Mouse (Mus musculus) G1E (cell line): ENCODE data around the gene Ehd1. TPM values are rescaled to one million over a fixed set of nuclear protein-coding genes. Genes with fewer than 3 reads are reported as not detected.
A peak's percentile ranks its signal among the peaks of the same experiment; 100 is the strongest.

Experiments used
- ATAC-seq: 2 replicates; pipeline ENCODE4 v1.8.0; 2016; ENCODE audit warnings: mild to moderate bottlenecking; ENCODE audit not compliant: insufficient number of reproducible peaks, poor library complexity, low FRiP score, severe bottlenecking; ENCODE audit errors: extremely low read depth
- DNase-seq: peaks from one replicate; pipeline ENCODE4 v3.0.0; 2012; ENCODE audit warnings: low spot score
- H3K27me3 ChIP-seq: 2 replicates; pipeline ENCODE4 v1.6.1; 2012; ENCODE audit warnings: mild to moderate bottlenecking, low read length, inconsistent platforms; ENCODE audit not compliant: insufficient read depth
- H3K36me3 ChIP-seq: replicated peaks from 2 replicates; pipeline ENCODE3; 2012; ENCODE audit warnings: mild to moderate bottlenecking, inconsistent platforms
- H3K4me1 ChIP-seq: 2 replicates; pipeline ENCODE4 v1.6.1; 2012; ENCODE audit warnings: low read depth, low read length, inconsistent platforms, mixed read lengths; ENCODE audit not compliant: insufficient read depth
- H3K4me3 ChIP-seq: 2 replicates; pipeline ENCODE4 v1.5.1; 2012; ENCODE audit warnings: low read depth, mild to moderate bottlenecking, inconsistent platforms, low read length, moderate library complexity, mixed read lengths
- H3K9me3 ChIP-seq: replicated peaks from 2 replicates; pipeline ENCODE4 v1.6.1; 2012; ENCODE audit warnings: inconsistent platforms
- CTCF ChIP-seq: IDR thresholded peaks from 2 replicates; pipeline ENCODE4 v1.5.1; 2012; ENCODE audit warnings: low read depth, low read length, inconsistent platforms, mixed read lengths
- GATA1 ChIP-seq: IDR thresholded peaks from 2 replicates; pipeline ENCODE4 v1.6.1; 2012; ENCODE audit warnings: borderline replicate concordance, low read length, inconsistent platforms, mixed read lengths
- GATA2 ChIP-seq: IDR thresholded peaks from 2 replicates; pipeline ENCODE4 v1.6.1; 2012; ENCODE audit warnings: low read depth, low read length, inconsistent platforms, borderline replicate concordance
- POLR2AphosphoS5 ChIP-seq: IDR thresholded peaks from 2 replicates; pipeline ENCODE4 v1.6.1; 2012; ENCODE audit warnings: low read depth, low read length, inconsistent platforms; ENCODE audit not compliant: insufficient replicate concordance
- TAL1 ChIP-seq: conservative IDR thresholded peaks from 2 replicates; pipeline ENCODE4 v1.6.1; 2012; ENCODE audit warnings: low read depth, low read length, inconsistent platforms, mixed read lengths
- polyA plus RNA-seq: library from polyadenylated mRNA; stranded (reverse); fragments of >175 nt; gene quantifications from 2 replicates; pipeline ENCODE4 v1.2.3, GENCODE M21; 2012
- total RNA-seq, 2 experiments: library from RNA; stranded (forward) in 1 of 2; stranded (reverse) in 1 of 2; fragments of 200-1000 nt in 1 of 2; fragments of >200 nt in 1 of 2; fragmentation: Nextera tagmentation in 1 of 2; gene quantifications; 2 replicates each; pipeline ENCODE4 v1.2.3; 2014 to 2017

Gene Ehd1
- total and polyA plus RNA-seq, 3 experiments = 18.7 to 132 (median 23.3) TPM

DNA sequence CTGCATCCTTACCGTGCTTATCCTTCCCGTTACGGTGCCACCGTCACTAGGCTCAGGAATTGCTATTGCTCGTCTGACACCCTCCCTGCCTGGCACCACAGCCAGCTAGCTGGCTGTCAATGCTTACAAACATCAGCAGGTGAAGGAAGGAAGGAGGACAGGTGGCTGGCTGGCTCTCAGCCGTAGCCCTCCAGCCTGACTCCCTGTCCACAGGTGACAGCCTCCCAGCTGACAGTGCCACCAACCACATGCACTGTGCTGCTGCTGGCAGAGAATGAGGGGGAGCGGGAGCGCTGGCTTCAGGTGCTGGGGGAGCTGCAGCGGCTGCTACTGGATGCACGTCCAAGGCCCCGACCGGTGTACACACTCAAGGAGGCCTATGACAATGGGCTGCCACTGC, 41.6 kb downstream of the Ehd1 start:
- ATAC-seq = no peak
- DNase-seq = no peak
- no peak overlapping the region for H3K4me3 ChIP-seq
- no peaks in the 10 kb centered on the region; the same call in 1 of the 2 replicates for H3K27me3 ChIP-seq
- no peaks in the 10 kb centered on the region for H3K9me3 ChIP-seq
- H3K36me3 ChIP-seq = peaks cover 100% of the 10 kb centered on the region
- H3K4me1 ChIP-seq = peaks cover 8% of the 10 kb centered on the region; the same call in 1 of the 2 replicates
- no peak for TF ChIP-seq GATA2
- no peak for TF ChIP-seq TAL1
- TF ChIP-seq GATA1 = no peak
- TF ChIP-seq POLR2AphosphoS5 = no peak
- no peak for TF ChIP-seq CTCF

DNA sequence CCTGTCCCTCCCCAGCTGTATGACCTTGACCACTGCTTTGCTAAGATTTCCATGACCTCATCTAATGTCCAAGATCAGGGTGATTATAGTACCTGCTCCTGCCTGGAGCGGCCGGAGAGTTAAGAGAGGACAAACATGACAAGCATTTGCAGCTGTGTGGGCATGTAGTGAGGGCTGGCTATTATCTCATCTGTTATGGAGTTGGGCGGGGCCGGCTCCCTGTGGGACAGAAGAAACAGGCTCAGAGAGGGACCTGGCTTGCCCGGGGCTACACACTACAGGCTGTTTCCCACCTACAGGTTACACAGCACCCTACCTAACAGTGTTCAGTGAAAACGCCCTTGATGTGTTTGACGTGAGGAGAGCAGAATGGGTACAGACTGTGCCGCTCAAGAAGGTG, 44.8 kb downstream of the Ehd1 start:
- H3K27me3 ChIP-seq = no peaks in the 10 kb centered on the region; the same call in 1 of the 2 replicates
- peaks cover 8% of the 10 kb centered on the region; the same call in 1 of the 2 replicates for H3K4me1 ChIP-seq
- DNase-seq = no peak
- peaks cover 87% of the 10 kb centered on the region for H3K36me3 ChIP-seq
- no peak for TF ChIP-seq POLR2AphosphoS5
- no peak for TF ChIP-seq CTCF
- TF ChIP-seq GATA2 = no peak
- TF ChIP-seq GATA1 = no peak
- TF ChIP-seq TAL1 = no peak
- no peaks in the 10 kb centered on the region for H3K9me3 ChIP-seq
- no peak for ATAC-seq
- H3K4me3 ChIP-seq = no peak overlapping the region

GRCm38 (mm10) chr19:6321786-6322621, 45.5 kb downstream of the Ehd1 start:
- Histone ChIP-seq H3K4me1 (peaks cover 8% of the 10 kb centered on the region; the same call in 1 of the 2 replicates), H3K9me3 (no peaks in the 10 kb centered on the region), H3K4me3 (no peak overlapping the region), H3K36me3 (peaks cover 80% of the 10 kb centered on the region), H3K27me3 (no peaks in the 10 kb centered on the region; the same call in 1 of the 2 replicates)
- TF ChIP-seq TAL1 (no peak), CTCF (no peak), GATA2 (no peak), POLR2AphosphoS5 (no peak), GATA1 (no peak)
- DNase-seq = no peak
- ATAC-seq = no peak

DNA sequence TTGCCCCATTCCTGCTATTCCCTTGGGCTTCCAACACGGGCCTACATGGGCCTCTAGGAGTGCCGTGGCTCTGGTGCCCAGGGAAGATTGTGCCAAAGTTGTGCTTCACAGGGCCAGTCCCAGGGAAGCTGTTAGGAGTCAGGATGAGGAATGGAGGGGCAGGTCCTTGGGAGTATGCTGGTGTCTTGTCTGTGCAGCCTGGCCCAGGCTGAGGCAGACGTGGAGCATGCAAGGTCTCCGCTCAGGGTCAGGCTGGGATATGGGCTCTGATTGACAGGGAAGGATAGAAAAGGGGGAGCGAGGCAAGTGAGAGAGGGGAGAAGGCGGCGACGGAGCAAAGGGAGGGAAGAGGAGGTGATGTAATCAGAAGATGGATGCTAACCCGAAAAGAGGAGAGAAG, 48.2 kb downstream of the Ehd1 start:
- peaks cover 53% of the 10 kb centered on the region for H3K36me3 ChIP-seq

DNA sequence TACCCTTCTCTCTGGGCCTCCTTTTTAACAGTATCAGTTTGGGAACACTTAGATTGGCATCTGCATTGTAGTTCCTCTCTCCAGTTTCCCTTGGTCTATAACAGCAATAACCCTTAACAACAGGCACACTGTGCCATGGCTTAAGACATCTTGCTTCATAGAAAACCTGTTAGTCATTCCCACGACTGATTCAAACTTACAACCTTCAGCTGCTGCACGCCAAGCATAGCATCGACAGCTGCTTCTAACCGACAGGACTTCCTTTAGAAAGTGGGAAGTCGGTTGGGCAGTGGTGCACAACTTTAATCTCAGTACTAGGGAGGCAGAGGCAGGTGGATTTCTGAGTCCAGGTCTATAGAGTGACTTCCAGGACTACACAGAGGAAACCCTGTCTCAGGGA, 54.7 kb downstream of the Ehd1 start:
- no peak for DNase-seq
- Histone ChIP-seq H3K4me3 (no peak overlapping the region; the same call in 1 of the 2 replicates), H3K9me3 (no peaks in the 10 kb centered on the region), H3K27me3 (peaks cover 3% of the 10 kb centered on the region; the same call in 1 of the 2 replicates), H3K36me3 (peaks cover under 1% of the 10 kb centered on the region), H3K4me1 (peaks cover 37% of the 10 kb centered on the region)
- no peak for ATAC-seq
- TF ChIP-seq POLR2AphosphoS5 (no peak), TAL1 (no peak), GATA2 (no peak), GATA1 (no peak), CTCF (no peak)

More for the DNA sequence above, 48.2 kb downstream of the Ehd1 start:
- no peaks in the 10 kb centered on the region for H3K9me3 ChIP-seq
- no peak for DNase-seq
- no peak for ATAC-seq
- peaks cover 8% of the 10 kb centered on the region; the same call in 1 of the 2 replicates for H3K4me1 ChIP-seq
- no peak overlapping the region for H3K4me3 ChIP-seq
- no peaks in the 10 kb centered on the region; the same call in 1 of the 2 replicates for H3K27me3 ChIP-seq
- TF ChIP-seq POLR2AphosphoS5 (no peak), GATA1 (no peak), GATA2 (no peak), TAL1 (no peak), CTCF (no peak)

- ATAC-seq (no peak), DNase-seq (no peak)
- Histone ChIP-seq H3K27me3 (peaks cover 3% of the 10 kb centered on the region; the same call in 1 of the 2 replicates), H3K4me1 (peaks cover 44% of the 10 kb centered on the region), H3K9me3 (no peaks in the 10 kb centered on the region), H3K36me3 (peaks cover 8% of the 10 kb centered on the region), H3K4me3 (no peak overlapping the region; the same call in 1 of the 2 replicates)
- TF ChIP-seq GATA1 = no peak
- no peak for TF ChIP-seq TAL1
- TF ChIP-seq CTCF = peak; percentile 60; the same call in 1 of the 2 replicates
Observed at GRCm38 (mm10) chr19:6331719-6332516, 55.4 kb downstream of the Ehd1 start.
